Mouse (Mus musculus): Measurements from ENCODE around the gene Klra6. TPM values are rescaled to one million over a fixed set of nuclear protein-coding genes. Genes with fewer than 3 reads are reported as not detected.
"Not testable (repeated sequence)": the region's sequence is repeated elsewhere in the genome, so short reads cannot be mapped to it uniquely, and the experiment has no call there.

Gene Klra6
- total RNA-seq (2014; rRNA removed) = not detected in 2 replicates
- not detected in 2 replicates for polyA plus RNA-seq (2015; fragmentation: Nextera tagmentation; extraction: Ambion mirVana)

- DNase-seq = no peak
Measured at GRCm38 (mm10) chr6:130026854-130027253, at the start of gene Klra6. TSS of gene Klra6 (minus strand) at chr6:130026954.

DNA sequence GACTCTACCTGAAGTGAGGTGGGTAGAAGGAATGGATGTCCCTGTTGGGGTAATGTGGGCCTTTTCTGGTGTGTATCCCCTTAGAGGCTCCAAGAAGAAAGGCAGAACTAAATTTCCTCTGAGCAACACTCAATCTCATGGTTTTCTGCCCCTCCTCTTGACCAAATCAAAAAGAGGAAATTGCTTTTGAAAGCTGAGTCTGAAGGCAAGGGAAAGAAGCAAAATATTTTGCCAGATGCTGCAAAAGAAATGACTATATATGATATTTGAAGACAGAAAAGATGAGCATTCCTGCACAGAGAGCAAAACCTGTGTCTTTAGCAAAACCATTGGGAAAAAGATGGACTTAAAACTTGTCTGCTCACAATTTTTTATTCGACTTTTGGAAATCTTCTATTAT is 40.4 kb upstream of the Klra6 start, which contains the start of gene Klra4:
Gene Klra4, minus strand, starts transcription at position 101 of the 400 bp plus-strand sequence.
- WGBS = 69% methylated on average over 1 of the region's 1 CpGs
- not testable (repeated sequence) for ATAC-seq; H3K4me2 ChIP-seq (ENCODE audit: low read depth)

More at GRCm38 (mm10) chr6:130026854-130027253, at the start of gene Klra6:
- Histone ChIP-seq H3K27me3 (ENCODE audit: insufficient read depth, low read length) (no peaks in the 10 kb centered on the region), H3K27ac (ENCODE audit: low read depth, low read length) (no peak within 1 kb of the TSS), H3K9me3 (ENCODE audit: low read length) (0 out of 2 replicates have a peak, but pooled peaks cover 6% of the 10 kb centered on the region), H3K36me3 (ENCODE audit: insufficient read depth) (no peaks in the 10 kb centered on the region), H3K4me1 (ENCODE audit: insufficient read depth) (no peaks in the 10 kb centered on the region), H3K4me2 (ENCODE audit: low read depth) (no peak within 1 kb of the TSS), H3K4me3 (ENCODE audit: low read depth, low read length) (no peak within 1 kb of the TSS), H3K9ac (no peak within 1 kb of the TSS)
- WGBS = 79% methylated on average over 4 of the region's 4 CpGs
- no peak for TF ChIP-seq CTCF (IDR thresholded peaks at IDR 0.05; ENCODE audit: low read depth)
- no peak for ATAC-seq

DNA sequence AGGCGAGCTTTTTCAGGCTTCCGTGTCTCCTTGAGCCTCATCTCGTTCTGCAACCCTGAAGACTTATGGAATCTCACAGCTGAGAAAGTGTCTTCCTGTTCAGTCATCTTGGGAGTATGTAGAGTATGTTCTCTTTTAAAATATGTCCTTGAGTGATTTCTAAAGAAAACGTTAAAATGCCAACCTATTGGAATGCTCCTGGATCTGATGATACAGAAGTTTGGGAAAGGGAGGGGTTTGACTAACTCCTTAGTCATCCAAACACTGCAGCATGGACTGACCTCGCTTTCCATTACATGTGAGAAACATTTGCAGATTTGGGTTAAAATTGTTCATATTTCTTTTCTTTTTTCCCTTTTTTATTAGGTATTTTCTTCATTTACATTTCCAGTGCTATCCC is 38.4 kb upstream of the Klra6 start:
- ATAC-seq = no peak
- no peaks in the 10 kb centered on the region for H3K4me1 ChIP-seq (ENCODE audit: insufficient read depth)
- H3K27me3 ChIP-seq (ENCODE audit: insufficient read depth, low read length) = no peaks in the 10 kb centered on the region
- no peaks in the 10 kb centered on the region for H3K9me3 ChIP-seq (ENCODE audit: low read length)
- H3K9ac ChIP-seq = no peak overlapping the region
- H3K4me3 ChIP-seq (ENCODE audit: low read depth, low read length) = no peak overlapping the region
- no peak for TF ChIP-seq CTCF (IDR thresholded peaks at IDR 0.05; ENCODE audit: low read depth)
- WGBS = 82% methylated on average over 5 of the region's 5 CpGs
- no peak overlapping the region for H3K4me2 ChIP-seq (ENCODE audit: low read depth)
- no peak for DNase-seq
- no peak overlapping the region for H3K27ac ChIP-seq (ENCODE audit: low read depth, low read length)
- H3K36me3 ChIP-seq (ENCODE audit: insufficient read depth) = no peaks in the 10 kb centered on the region

More for the DNA sequence above, 40.4 kb upstream of the Klra6 start, which contains the start of gene Klra4:
- H3K36me3 ChIP-seq (ENCODE audit: insufficient read depth); DNase-seq; H3K4me1 ChIP-seq (ENCODE audit: insufficient read depth); H3K4me3 ChIP-seq (ENCODE audit: low read depth, low read length); H3K27me3 ChIP-seq (ENCODE audit: insufficient read depth, low read length); H3K9ac ChIP-seq; H3K27ac ChIP-seq (ENCODE audit: low read depth, low read length); H3K9me3 ChIP-seq (ENCODE audit: low read length): not testable (repeated sequence)

DNA sequence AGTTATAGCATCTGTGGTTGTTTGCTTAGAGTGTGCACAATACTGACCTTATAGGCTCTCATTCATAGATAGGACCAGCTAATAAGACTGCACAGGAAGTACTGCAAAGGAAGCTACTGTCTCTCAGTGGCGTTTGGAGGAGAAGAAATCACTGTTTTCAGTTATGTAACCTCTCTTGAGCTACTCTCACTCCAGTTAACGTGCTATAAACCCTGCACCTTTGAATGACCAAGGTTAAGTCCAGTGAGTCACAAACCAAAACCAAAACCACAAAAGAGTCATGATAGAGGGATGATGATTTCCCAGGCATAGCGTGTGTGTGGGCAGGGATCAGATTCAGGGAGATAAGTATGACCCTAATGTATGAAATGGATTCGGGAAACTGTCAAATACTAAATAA is 8.4 kb upstream of the Klra6 start:
- not testable (repeated sequence) for H3K9ac ChIP-seq; H3K9me3 ChIP-seq (ENCODE audit: low read length); ATAC-seq; H3K4me3 ChIP-seq (ENCODE audit: low read depth, low read length); H3K4me1 ChIP-seq (ENCODE audit: insufficient read depth); H3K4me2 ChIP-seq (ENCODE audit: low read depth); DNase-seq; H3K27me3 ChIP-seq (ENCODE audit: insufficient read depth, low read length); H3K36me3 ChIP-seq (ENCODE audit: insufficient read depth); H3K27ac ChIP-seq (ENCODE audit: low read depth, low read length)
- WGBS = 59% methylated on average over 4 of the region's 4 CpGs

- not testable (repeated sequence) for H3K9ac ChIP-seq; H3K4me3 ChIP-seq (ENCODE audit: low read depth, low read length); ATAC-seq; H3K9me3 ChIP-seq (ENCODE audit: low read length); DNase-seq; H3K4me1 ChIP-seq (ENCODE audit: insufficient read depth); H3K36me3 ChIP-seq (ENCODE audit: insufficient read depth); H3K4me2 ChIP-seq (ENCODE audit: low read depth); H3K27ac ChIP-seq (ENCODE audit: low read depth, low read length); H3K27me3 ChIP-seq (ENCODE audit: insufficient read depth, low read length)
Measured at GRCm38 (mm10) chr6:130031493-130032089, 4.8 kb upstream of the Klra6 start.

Other genes with a start within 250 kb of the Klra6 start
- gene Gm156, start 242.7 kb downstream of the Klra6 start, total RNA-seq (2014; rRNA removed) = not detected in 2 replicates
- gene Gm156, start 242.7 kb downstream of the Klra6 start, polyA plus RNA-seq (2015; fragmentation: Nextera tagmentation; extraction: Ambion mirVana) = not detected in 2 replicates
- gene Gm17631, start 164.3 kb downstream of the Klra6 start, total RNA-seq (2014; rRNA removed) = not detected in 2 replicates
- not detected in 2 replicates for gene Gm17631, start 164.3 kb downstream of the Klra6 start, polyA plus RNA-seq (2015; fragmentation: Nextera tagmentation; extraction: Ambion mirVana)
- not detected in 2 replicates for gene Klra17, start 150.3 kb downstream of the Klra6 start, total RNA-seq (2014; rRNA removed)
- not detected in 2 replicates for gene Klra17, start 150.3 kb downstream of the Klra6 start, polyA plus RNA-seq (2015; fragmentation: Nextera tagmentation; extraction: Ambion mirVana)
- gene Klra5, start 109.3 kb downstream of the Klra6 start, total RNA-seq (2014; rRNA removed) = not detected in 2 replicates
- not detected in 2 replicates for gene Klra5, start 109.3 kb downstream of the Klra6 start, polyA plus RNA-seq (2015; fragmentation: Nextera tagmentation; extraction: Ambion mirVana)
- gene Klra4, start 40.3 kb upstream of the Klra6 start, total RNA-seq (2014; rRNA removed) = not detected in 2 replicates
- gene Klra4, start 40.3 kb upstream of the Klra6 start, polyA plus RNA-seq (2015; fragmentation: Nextera tagmentation; extraction: Ambion mirVana) = not detected in 2 replicates
- gene Klra8, start 102.9 kb upstream of the Klra6 start, total RNA-seq (2014; rRNA removed) = not detected in 2 replicates
- gene Klra8, start 102.9 kb upstream of the Klra6 start, polyA plus RNA-seq (2015; fragmentation: Nextera tagmentation; extraction: Ambion mirVana) = not detected in 2 replicates
- gene Klra9, start 166.2 kb upstream of the Klra6 start, total RNA-seq (2014; rRNA removed) = not detected in 2 replicates
- gene Klra9, start 166.2 kb upstream of the Klra6 start, polyA plus RNA-seq (2015; fragmentation: Nextera tagmentation; extraction: Ambion mirVana) = not detected in 2 replicates
- gene Klra7, start 206.4 kb upstream of the Klra6 start, total RNA-seq (2014; rRNA removed) = not detected in 2 replicates
- not detected in 2 replicates for gene Klra7, start 206.4 kb upstream of the Klra6 start, polyA plus RNA-seq (2015; fragmentation: Nextera tagmentation; extraction: Ambion mirVana)

Measured in forebrain, postnatal 0 days (tissue).